Mouse (Mus musculus): ENCODE measurements around the gene Shank1.
A peak's percentile ranks its signal among the peaks of the same experiment; 100 is the strongest.

The Shank1 gene

GRCm38 (mm10) chr7:44304775-44305641 is 5.0 kb upstream of the Shank1 start:
- DNase-seq (ENCODE audit: low spot score) = peak; percentile 97

- DNase-seq (ENCODE audit: low spot score) = no peak
Observed at GRCm38 (mm10) chr7:44305686-44306085, 4.4 kb upstream of the Shank1 start.

- no peak for DNase-seq (ENCODE audit: low spot score)
Observed at GRCm38 (mm10) chr7:44306516-44307240, 3.4 kb upstream of the Shank1 start, which contains the start of gene Clec11a. Clec11a (minus strand) TSS chr7:44306902.

- DNase-seq (ENCODE audit: low spot score) = no peak
Observed at GRCm38 (mm10) chr7:44307261-44308020, 2.6 kb upstream of the Shank1 start.

- DNase-seq (ENCODE audit: low spot score) = peak; percentile 9
Observed at GRCm38 (mm10) chr7:44310285-44310877, 328 bp downstream of the Shank1 start.

GRCm38 (mm10) chr7:44310878-44311712 is 1.0 kb downstream of the Shank1 start:
- peak; percentile 9 for DNase-seq (ENCODE audit: low spot score)

GRCm38 (mm10) chr7:44311713-44312304 is 1.8 kb downstream of the Shank1 start:
- DNase-seq (ENCODE audit: low spot score) = no peak

GRCm38 (mm10) chr7:44312484-44312883 is 2.4 kb downstream of the Shank1 start:
- no peak for DNase-seq (ENCODE audit: low spot score)

- DNase-seq (ENCODE audit: low spot score) = no peak
Observed at GRCm38 (mm10) chr7:44317913-44318312, 7.9 kb downstream of the Shank1 start.

- no peak for DNase-seq (ENCODE audit: low spot score)
Observed at GRCm38 (mm10) chr7:44320886-44321285, 10.8 kb downstream of the Shank1 start.

GRCm38 (mm10) chr7:44322290-44322689 is 12.2 kb downstream of the Shank1 start:
- no peak for DNase-seq (ENCODE audit: low spot score)

- no peak for DNase-seq (ENCODE audit: low spot score)
Observed at GRCm38 (mm10) chr7:44326614-44327013, 16.6 kb downstream of the Shank1 start.

- no peak for DNase-seq (ENCODE audit: low spot score)
Observed at GRCm38 (mm10) chr7:44332336-44332735, 22.3 kb downstream of the Shank1 start.

- DNase-seq (ENCODE audit: low spot score) = no peak
Observed at GRCm38 (mm10) chr7:44334139-44334538, 24.1 kb downstream of the Shank1 start.

GRCm38 (mm10) chr7:44335031-44335878 is 25.2 kb downstream of the Shank1 start:
- peak; percentile 17 for DNase-seq (ENCODE audit: low spot score)

GRCm38 (mm10) chr7:44336046-44337021 is 26.3 kb downstream of the Shank1 start:
- no peak for DNase-seq (ENCODE audit: low spot score)

- no peak for DNase-seq (ENCODE audit: low spot score)
Observed at GRCm38 (mm10) chr7:44337121-44337849, 27.2 kb downstream of the Shank1 start.

GRCm38 (mm10) chr7:44340226-44340625 is 30.2 kb downstream of the Shank1 start:
- DNase-seq (ENCODE audit: low spot score) = no peak

Data from yolk sac, embryonic 10.5 days (tissue).